8 mouse cellular contexts compared by ENCODE assay signal in the genomic region with DNA sequence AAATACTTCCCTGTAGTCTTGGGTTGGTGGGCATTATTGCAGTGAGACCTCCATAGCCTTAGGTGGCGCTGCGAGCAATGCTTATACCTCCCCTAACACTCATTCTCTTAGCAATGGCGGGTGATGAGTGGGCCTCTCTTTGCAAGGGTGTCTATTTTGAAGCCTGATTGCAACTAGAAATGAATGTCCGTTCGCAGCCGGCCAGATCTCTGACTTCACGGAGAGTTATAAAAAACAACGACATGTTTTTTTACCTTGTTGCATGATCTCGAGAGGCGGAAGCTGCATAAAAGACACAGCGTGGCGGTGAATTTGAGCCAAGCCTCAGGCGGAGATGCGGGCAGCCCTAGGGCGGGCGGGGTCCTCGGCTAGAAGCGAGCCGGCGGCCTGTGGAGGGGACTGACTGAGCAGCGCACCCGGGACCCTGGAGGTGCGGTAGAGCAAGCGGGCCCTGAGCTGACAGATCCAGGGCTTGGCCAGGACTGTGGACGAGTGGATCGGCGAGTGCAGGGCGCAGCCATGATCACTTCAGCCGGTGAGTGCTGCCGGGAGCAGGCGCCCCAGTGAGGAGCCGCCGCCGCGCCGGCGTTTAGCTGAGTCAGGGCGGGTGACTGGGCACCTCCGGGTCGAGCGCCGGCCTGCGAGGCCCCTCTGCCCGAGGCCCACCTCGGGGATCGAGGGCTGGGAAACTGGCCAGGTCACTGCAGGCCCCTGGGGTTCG. TPM values are rescaled to one million over a fixed set of nuclear protein-coding genes. Genes with fewer than 3 reads are reported as not detected.
DNase-seq lines count a peak whose midpoint lies in the region; ATAC-seq lines count a peak whose summit lies in the region.

A gene (plus strand): TSS at position 117 of the 721 bp plus-strand sequence.

- no peaks in the 10 kb centered on the region; the same call in 1 of the 2 replicates for H3K36me3 ChIP-seq in intestine, embryonic 14.5 days (ENCODE audit: control insufficient read depth, insufficient read depth, low read length)

- H3K9me3 ChIP-seq in intestine, embryonic 14.5 days (ENCODE audit: control insufficient read depth, low read length), result no peaks in the 10 kb centered on the region

- peak within 1 kb of the TSS; percentile 72 for H3K4me2 ChIP-seq in intestine, embryonic 14.5 days (ENCODE audit: low read length)

- peak within 1 kb of the TSS; percentile 77 for H3K27ac ChIP-seq in intestine, embryonic 14.5 days (ENCODE audit: low read depth)

- peak; percentile 85 to 88 for DNase-seq in adrenal gland, adult 18-20 months (ENCODE audit: low spot score in 2 of 2)
- DNase-seq in embryo, embryonic 11 days, result peak; percentile 92
- peak; percentile 83 for DNase-seq in gastrocnemius, postnatal 25 days
- peak; percentile 98 for DNase-seq in intestine, embryonic 14.5 days (ENCODE audit: low spot score)
- peak; percentile 92 to 93 for DNase-seq in left cerebral cortex, postnatal 14 days (ENCODE audit: low spot score in 2 of 2)
- DNase-seq in mesoderm, embryonic 11.5 days (ENCODE audit: low read depth, low spot score), result peak; percentile 95
- DNase-seq in right cerebral cortex, postnatal 36 days (ENCODE audit: low spot score in 2 of 2), result peak; percentile 77 to 80
- peak; percentile 93 for DNase-seq in yolk sac, embryonic 10.5 days (ENCODE audit: low spot score)

- WGBS in intestine, embryonic 14.5 days, result under 1% methylated on average over 47 of the region's 47 CpGs

- peak within 1 kb of the TSS; percentile 96 for H3K9ac ChIP-seq in intestine, embryonic 14.5 days (ENCODE audit: low read length)

- H3K4me3 ChIP-seq in intestine, embryonic 14.5 days (ENCODE audit: low read depth, low read length), result peak within 1 kb of the TSS; percentile 96

- no peaks in the 10 kb centered on the region for H3K27me3 ChIP-seq in intestine, embryonic 14.5 days (replicated peaks; ENCODE audit: control insufficient read depth, insufficient read depth, low read length)

- ATAC-seq in intestine, embryonic 14.5 days (replicated peaks; ENCODE audit: low FRiP score, low TSS enrichment, low read depth), result peak; percentile 96

- intact Hi-C loops in left cerebral cortex, postnatal 14 days (cut with DNase I), result no loop called here

- H3K4me1 ChIP-seq in intestine, embryonic 14.5 days (replicated peaks; ENCODE audit: control insufficient read depth, insufficient read depth, low read length), result peaks cover 8% of the 10 kb centered on the region

RNA-seq across cellular contexts. Expression of the gene that starts here (rescaled TPM):
- 100 to 1,000 TPM; 120 to 121 TPM for total RNA-seq in adrenal gland, adult 18-20 months (2021)
- 10 to 100 TPM; 96.2 to 98.9 TPM for total RNA-seq in gastrocnemius, postnatal 25 days (2021)
- 160 and 174 TPM in 2 replicates for polyA plus RNA-seq in intestine, embryonic 14.5 days (2014; fragmentation: Nextera tagmentation; extraction: Ambion mirVana)
- 100 to 1,000 TPM; 110 to 112 TPM for total RNA-seq in left cerebral cortex, postnatal 14 days (2021)

Comparison
In these comparisons a context has a peak if more than half of its experiments do, and no peak if none do; other contexts are left out.
1. Peak in every context shown above with its lines: DNase-seq, ATAC-seq, H3K4me3 ChIP-seq and H3K27ac ChIP-seq.